Mouse (Mus musculus): ENCODE measurements around the gene Rpp30. TPM values are rescaled to one million over a fixed set of nuclear protein-coding genes. Genes with fewer than 3 reads are reported as not detected.

The Rpp30 gene
- polyA plus RNA-seq, 1 experiment from 2014 or later: 87.3 TPM

- H3K27me3 ChIP-seq (ENCODE audit: insufficient read depth, low read length): no peaks in the 10 kb centered on the region
- no peaks in the 10 kb centered on the region for H3K36me3 ChIP-seq (ENCODE audit: insufficient read depth)
- ATAC-seq (ENCODE audit: insufficient read depth): no peak
- no peaks in the 10 kb centered on the region for H3K9me3 ChIP-seq (ENCODE audit: low read depth, low read length)
- no peak overlapping the region for H3K4me3 ChIP-seq (ENCODE audit: low read depth, low read length)
- no peak overlapping the region for H3K9ac ChIP-seq
- DNase-seq: peak; percentile 79
- no peaks in the 10 kb centered on the region for H3K4me1 ChIP-seq (ENCODE audit: insufficient read depth)
- no peak overlapping the region for H3K27ac ChIP-seq (ENCODE audit: low read depth)
- peak; percentile 65 for TF ChIP-seq CTCF (IDR thresholded peaks at IDR 0.05; ENCODE audit: low read depth)
- no peak overlapping the region; the same call in 1 of the 2 replicates for H3K4me2 ChIP-seq
- 29% methylated on average over 7 of the region's 7 CpGs for WGBS
Measured at GRCm38 (mm10) chr19:36111054-36111895, 27.8 kb downstream of the Rpp30 start.

GRCm38 (mm10) chr19:36112007-36112406 lies 28.5 kb downstream of the Rpp30 start:
- Histone ChIP-seq H3K4me2 (no peak overlapping the region), H3K4me1 (ENCODE audit: insufficient read depth) (no peaks in the 10 kb centered on the region), H3K27ac (ENCODE audit: low read depth) (no peak overlapping the region), H3K36me3 (ENCODE audit: insufficient read depth) (no peaks in the 10 kb centered on the region), H3K27me3 (ENCODE audit: insufficient read depth, low read length) (no peaks in the 10 kb centered on the region), H3K9ac (no peak overlapping the region), H3K9me3 (ENCODE audit: low read depth, low read length) (no peaks in the 10 kb centered on the region), H3K4me3 (ENCODE audit: low read depth, low read length) (no peak overlapping the region)
- TF ChIP-seq CTCF (IDR thresholded peaks at IDR 0.05; ENCODE audit: low read depth): no peak
- no peak for DNase-seq
- ATAC-seq (ENCODE audit: insufficient read depth): no peak
- 59% methylated on average over 17 of the region's 17 CpGs for WGBS

GRCm38 (mm10) chr19:36116185-36116584 lies 32.7 kb downstream of the Rpp30 start:
- no peaks in the 10 kb centered on the region; the same call in 1 of the 2 replicates for H3K27me3 ChIP-seq (ENCODE audit: insufficient read depth, low read length)
- no peak overlapping the region for H3K9ac ChIP-seq
- no peak overlapping the region for H3K4me3 ChIP-seq (ENCODE audit: low read depth, low read length)
- no peak for TF ChIP-seq CTCF (IDR thresholded peaks at IDR 0.05; ENCODE audit: low read depth)
- H3K9me3 ChIP-seq (ENCODE audit: low read depth, low read length): no peaks in the 10 kb centered on the region
- peak overlapping the region; percentile 24; the same call in 1 of the 2 replicates for H3K4me2 ChIP-seq
- ATAC-seq (ENCODE audit: insufficient read depth) (no peak), DNase-seq (no peak)
- no peaks in the 10 kb centered on the region for H3K4me1 ChIP-seq (ENCODE audit: insufficient read depth)
- no peak overlapping the region for H3K27ac ChIP-seq (ENCODE audit: low read depth)
- no peaks in the 10 kb centered on the region for H3K36me3 ChIP-seq (ENCODE audit: insufficient read depth)
- WGBS: 52% methylated on average over 4 of the region's 4 CpGs

- Histone ChIP-seq H3K4me1 (ENCODE audit: insufficient read depth) (no peaks in the 10 kb centered on the region), H3K36me3 (ENCODE audit: insufficient read depth) (no peaks in the 10 kb centered on the region), H3K9me3 (ENCODE audit: low read depth, low read length) (peaks cover 14% of the 10 kb centered on the region; the same call in 1 of the 2 replicates), H3K4me2 (no peak overlapping the region), H3K27ac (ENCODE audit: low read depth) (no peak overlapping the region; the same call in 1 of the 2 replicates), H3K9ac (no peak overlapping the region), H3K27me3 (ENCODE audit: insufficient read depth, low read length) (no peaks in the 10 kb centered on the region; the same call in 1 of the 2 replicates), H3K4me3 (ENCODE audit: low read depth, low read length) (no peak overlapping the region)
- no peak for DNase-seq
- no peak for TF ChIP-seq CTCF (IDR thresholded peaks at IDR 0.05; ENCODE audit: low read depth)
- no peak for ATAC-seq (ENCODE audit: insufficient read depth)
- WGBS: 84% methylated on average over 8 of the region's 8 CpGs
Measured at GRCm38 (mm10) chr19:36119219-36119618, 35.7 kb downstream of the Rpp30 start.

GRCm38 (mm10) chr19:36119783-36120471 lies 36.4 kb downstream of the Rpp30 start, which contains the start of gene Ankrd1:
Gene Ankrd1 (minus strand): TSS chr19:36120099.
- TF ChIP-seq CTCF (IDR thresholded peaks at IDR 0.05; ENCODE audit: low read depth): no peak
- Histone ChIP-seq H3K4me1 (ENCODE audit: insufficient read depth) (no peaks in the 10 kb centered on the region), H3K27ac (ENCODE audit: low read depth) (no peak within 1 kb of the TSS; the same call in 1 of the 2 replicates), H3K4me2 (no peak within 1 kb of the TSS), H3K4me3 (ENCODE audit: low read depth, low read length) (no peak within 1 kb of the TSS), H3K36me3 (ENCODE audit: insufficient read depth) (no peaks in the 10 kb centered on the region), H3K9ac (no peak within 1 kb of the TSS), H3K27me3 (ENCODE audit: insufficient read depth, low read length) (no peaks in the 10 kb centered on the region; the same call in 1 of the 2 replicates), H3K9me3 (ENCODE audit: low read depth, low read length) (peaks cover 14% of the 10 kb centered on the region; the same call in 1 of the 2 replicates)
- ATAC-seq (ENCODE audit: insufficient read depth) (peak; percentile 54; the same call in 1 of the 2 replicates), DNase-seq (peak; percentile 30)
- WGBS: 48% methylated on average over 14 of the region's 14 CpGs

DNA sequence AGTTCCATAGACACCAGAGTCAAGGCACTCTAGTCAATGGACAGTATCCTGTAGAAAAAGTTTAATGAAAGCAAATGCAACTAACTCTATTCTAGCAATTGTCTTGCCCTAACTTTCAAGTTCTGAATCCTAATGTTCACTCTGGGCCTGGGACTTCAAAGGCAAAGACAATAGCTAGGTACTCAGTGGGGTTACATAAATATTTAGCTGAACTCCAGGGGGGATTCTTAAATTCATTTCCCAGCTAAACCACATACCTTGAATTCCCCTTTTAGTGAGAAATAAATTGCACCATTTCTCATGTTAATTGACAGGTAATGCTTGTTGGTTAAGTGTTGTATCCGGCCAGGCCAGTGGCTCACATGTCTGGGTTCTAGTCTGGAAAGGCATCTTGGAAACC lies 40.7 kb downstream of the Rpp30 start:
- DNase-seq: no peak
- no peaks in the 10 kb centered on the region for H3K36me3 ChIP-seq (ENCODE audit: insufficient read depth)
- WGBS: 72% methylated on average over 1 of the region's 1 CpGs

GRCm38 (mm10) chr19:36128440-36128839 lies 44.9 kb downstream of the Rpp30 start:
- H3K27me3 ChIP-seq (ENCODE audit: insufficient read depth, low read length): no peaks in the 10 kb centered on the region
- peaks cover 6% of the 10 kb centered on the region; the same call in 1 of the 2 replicates for H3K4me1 ChIP-seq (ENCODE audit: insufficient read depth)
- no peak overlapping the region for H3K4me3 ChIP-seq (ENCODE audit: low read depth, low read length)
- H3K36me3 ChIP-seq (ENCODE audit: insufficient read depth): no peaks in the 10 kb centered on the region
- 93% methylated on average over 3 of the region's 3 CpGs for WGBS
- no peak overlapping the region for H3K4me2 ChIP-seq
- H3K9me3 ChIP-seq (ENCODE audit: low read depth, low read length): peaks cover 6% of the 10 kb centered on the region; the same call in 1 of the 2 replicates
- no peak for TF ChIP-seq CTCF (IDR thresholded peaks at IDR 0.05; ENCODE audit: low read depth)
- DNase-seq (no peak), ATAC-seq (ENCODE audit: insufficient read depth) (no peak)
- H3K9ac ChIP-seq: no peak overlapping the region
- no peak overlapping the region for H3K27ac ChIP-seq (ENCODE audit: low read depth)

More for the DNA sequence above, 40.7 kb downstream of the Rpp30 start:
- Histone ChIP-seq H3K4me3 (ENCODE audit: low read depth, low read length) (no peak overlapping the region), H3K4me1 (ENCODE audit: insufficient read depth) (peaks cover 2% of the 10 kb centered on the region; the same call in 1 of the 2 replicates), H3K27me3 (ENCODE audit: insufficient read depth, low read length) (no peaks in the 10 kb centered on the region), H3K4me2 (no peak overlapping the region), H3K27ac (ENCODE audit: low read depth) (no peak overlapping the region), H3K9me3 (ENCODE audit: low read depth, low read length) (peaks cover 14% of the 10 kb centered on the region; the same call in 1 of the 2 replicates), H3K9ac (no peak overlapping the region)
- TF ChIP-seq CTCF (IDR thresholded peaks at IDR 0.05; ENCODE audit: low read depth): no peak
- ATAC-seq (ENCODE audit: insufficient read depth): no peak

Data from lung, embryonic 14.5 days (tissue).